ENCODE assay signal across 8 mouse cellular contexts in genomic region chr1:37250643-37251310, GRCm38 (mm10). TPM values are rescaled to one million over a fixed set of nuclear protein-coding genes. Genes with fewer than 3 reads are reported as not detected.
DNase-seq lines count a peak whose midpoint lies in the region; ATAC-seq and TF ChIP-seq lines count a peak whose summit lies in the region.

No protein-coding gene starts in this region.

- H3K4me1 ChIP-seq in intestine, embryonic 14.5 days (replicated peaks; ENCODE audit: control insufficient read depth, insufficient read depth, low read length): no peaks in the 10 kb centered on the region
- H3K4me1 ChIP-seq in intestine, embryonic 16.5 days (ENCODE audit: control insufficient read depth, insufficient read depth, low read length): no peaks in the 10 kb centered on the region
- 0 out of 2 replicates have a peak, but pooled peaks cover 5% of the 10 kb centered on the region for H3K4me1 ChIP-seq in limb, embryonic 14.5 days (ENCODE audit: control insufficient read depth, insufficient read depth, low read length)
- no peaks in the 10 kb centered on the region for H3K4me1 ChIP-seq in neural tube, embryonic 13.5 days (replicated peaks)
- H3K4me1 ChIP-seq in stomach, embryonic 15.5 days: 0 out of 2 replicates have a peak, but pooled peaks cover 3% of the 10 kb centered on the region

- DNase-seq in intestine, embryonic 14.5 days (ENCODE audit: low spot score): peak; percentile 95
- peak; percentile 83 to 88 for DNase-seq in cerebellum, adult 18-20 months
- DNase-seq in limb, embryonic 14.5 days (ENCODE audit: low spot score): peak; percentile 85

- 42% methylated on average over 5 of the region's 5 CpGs for WGBS in intestine, embryonic 14.5 days
- 44% methylated on average over 5 of the region's 5 CpGs for WGBS in intestine, embryonic 16.5 days
- 38% methylated on average over 5 of the region's 5 CpGs for WGBS in limb, embryonic 14.5 days
- 42% methylated on average over 5 of the region's 5 CpGs for WGBS in neural tube, embryonic 13.5 days
- 35% methylated on average over 5 of the region's 5 CpGs for WGBS in stomach, embryonic 15.5 days

- no peak overlapping the region for H3K4me3 ChIP-seq in intestine, embryonic 14.5 days (ENCODE audit: low read depth, low read length)
- H3K4me3 ChIP-seq in intestine, embryonic 16.5 days (ENCODE audit: low read length): no peak overlapping the region
- no peak overlapping the region for H3K4me3 ChIP-seq in limb, embryonic 14.5 days (replicated peaks; ENCODE audit: low read length)
- H3K4me3 ChIP-seq in neural tube, embryonic 13.5 days: no peak overlapping the region
- H3K4me3 ChIP-seq in stomach, embryonic 15.5 days (replicated peaks): no peak overlapping the region

- TF ChIP-seq POLR2A in limb, embryonic 14.5 days (IDR thresholded peaks at IDR 0.05; ENCODE audit: borderline replicate concordance, extremely low read depth, insufficient read depth, insufficient read length): no peak

- H3K9ac ChIP-seq in intestine, embryonic 14.5 days (ENCODE audit: low read length): no peak overlapping the region
- no peak overlapping the region for H3K9ac ChIP-seq in intestine, embryonic 16.5 days (ENCODE audit: low read depth, low read length)
- H3K9ac ChIP-seq in limb, embryonic 14.5 days (ENCODE audit: low read depth, low read length, severe bottlenecking): no peak overlapping the region
- no peak overlapping the region for H3K9ac ChIP-seq in neural tube, embryonic 13.5 days
- no peak overlapping the region for H3K9ac ChIP-seq in stomach, embryonic 15.5 days

- ATAC-seq in intestine, embryonic 14.5 days (replicated peaks; ENCODE audit: low FRiP score, low TSS enrichment, low read depth): no peak
- no peak for ATAC-seq in intestine, embryonic 16.5 days
- peak; percentile 57; the same call in 1 of the 2 replicates for ATAC-seq in frontal cortex, adult (ENCODE audit: low TSS enrichment)
- ATAC-seq in inflammation-experienced regulatory T-cells, adult 6 months: peak; percentile 38
- ATAC-seq in limb, embryonic 14.5 days (ENCODE audit: low FRiP score, low read depth): peak; percentile 57; the same call in 1 of the 2 replicates
- ATAC-seq in neural tube, embryonic 13.5 days (ENCODE audit: low read depth): peak; percentile 53
- peak; percentile 65; the same call in 1 of the 2 replicates for ATAC-seq in stomach, embryonic 15.5 days (ENCODE audit: insufficient read depth, low FRiP score, low read depth)

- H3K36me3 ChIP-seq in intestine, embryonic 14.5 days (ENCODE audit: control insufficient read depth, insufficient read depth, low read length): no peaks in the 10 kb centered on the region
- no peaks in the 10 kb centered on the region for H3K36me3 ChIP-seq in intestine, embryonic 16.5 days (ENCODE audit: control insufficient read depth, insufficient read depth, low read length)
- H3K36me3 ChIP-seq in limb, embryonic 14.5 days (ENCODE audit: control insufficient read depth, insufficient read depth, low read length): no peaks in the 10 kb centered on the region
- H3K36me3 ChIP-seq in neural tube, embryonic 13.5 days: no peaks in the 10 kb centered on the region
- no peaks in the 10 kb centered on the region for H3K36me3 ChIP-seq in stomach, embryonic 15.5 days

- H3K27ac ChIP-seq in intestine, embryonic 14.5 days (ENCODE audit: low read depth): no peak overlapping the region
- H3K27ac ChIP-seq in intestine, embryonic 16.5 days (ENCODE audit: low read length): no peak overlapping the region
- no peak overlapping the region for H3K27ac ChIP-seq in limb, embryonic 14.5 days (replicated peaks; ENCODE audit: low read depth, low read length)
- no peak overlapping the region for H3K27ac ChIP-seq in neural tube, embryonic 13.5 days (replicated peaks)
- no peak overlapping the region for H3K27ac ChIP-seq in stomach, embryonic 15.5 days

- H3K9me3 ChIP-seq in intestine, embryonic 14.5 days (ENCODE audit: control insufficient read depth, low read length): no peaks in the 10 kb centered on the region
- no peaks in the 10 kb centered on the region for H3K9me3 ChIP-seq in intestine, embryonic 16.5 days (ENCODE audit: control insufficient read depth, low read length)
- no peaks in the 10 kb centered on the region for H3K9me3 ChIP-seq in limb, embryonic 14.5 days (ENCODE audit: control insufficient read depth, low read length)
- H3K9me3 ChIP-seq in neural tube, embryonic 13.5 days: no peaks in the 10 kb centered on the region
- no peaks in the 10 kb centered on the region for H3K9me3 ChIP-seq in stomach, embryonic 15.5 days

- no peak overlapping the region for H3K4me2 ChIP-seq in intestine, embryonic 14.5 days (ENCODE audit: low read length)
- H3K4me2 ChIP-seq in intestine, embryonic 16.5 days (ENCODE audit: low read depth, low read length): no peak overlapping the region
- no peak overlapping the region for H3K4me2 ChIP-seq in limb, embryonic 14.5 days (replicated peaks; ENCODE audit: low read depth, low read length, severe bottlenecking)
- H3K4me2 ChIP-seq in neural tube, embryonic 13.5 days: no peak overlapping the region
- no peak overlapping the region for H3K4me2 ChIP-seq in stomach, embryonic 15.5 days

- no peaks in the 10 kb centered on the region for H3K27me3 ChIP-seq in intestine, embryonic 14.5 days (replicated peaks; ENCODE audit: control insufficient read depth, insufficient read depth, low read length)
- H3K27me3 ChIP-seq in intestine, embryonic 16.5 days (replicated peaks; ENCODE audit: control insufficient read depth, insufficient read depth, low read length): no peaks in the 10 kb centered on the region
- H3K27me3 ChIP-seq in limb, embryonic 14.5 days (ENCODE audit: control insufficient read depth, insufficient read depth, low read length): no peaks in the 10 kb centered on the region
- H3K27me3 ChIP-seq in neural tube, embryonic 13.5 days: no peaks in the 10 kb centered on the region
- H3K27me3 ChIP-seq in stomach, embryonic 15.5 days (replicated peaks): no peaks in the 10 kb centered on the region

RNA-seq across cellular contexts. Expression of gene Cnga3, which starts 36.5 kb away (rescaled TPM):
- 0.09 and 0.26 TPM in 2 replicates for polyA plus RNA-seq in intestine, embryonic 14.5 days (2014; fragmentation: Nextera tagmentation; extraction: Ambion mirVana)
- polyA plus RNA-seq in intestine, embryonic 16.5 days (2015; fragmentation: Nextera tagmentation; extraction: Ambion mirVana): 0.12 and 0.21 TPM in 2 replicates
- polyA plus RNA-seq in inflammation-experienced regulatory T-cells, adult 6 months (2017; shearing (Covaris generic)): not detected
- 0.11 TPM in 1 of 2 replicates, not detected in the other for polyA plus RNA-seq in limb, embryonic 14.5 days (2012; rRNA removed)
- not detected in 2 replicates for polyA plus RNA-seq in limb, embryonic 14.5 days (2014; fragmentation: Nextera tagmentation; extraction: Ambion mirVana)
- not detected in 2 replicates for polyA plus RNA-seq in neural tube, embryonic 13.5 days (2015; fragmentation: Nextera tagmentation; extraction: Ambion mirVana)
- polyA plus RNA-seq in stomach, embryonic 15.5 days (2015; fragmentation: Nextera tagmentation; extraction: Ambion mirVana): 0.74 and 0.75 TPM in 2 replicates

RNA-seq across cellular contexts. Expression of gene Inpp4a, which starts 48.9 kb away (rescaled TPM):
- 14.1 and 16.2 TPM in 2 replicates for polyA plus RNA-seq in intestine, embryonic 14.5 days (2014; fragmentation: Nextera tagmentation; extraction: Ambion mirVana)
- polyA plus RNA-seq in intestine, embryonic 16.5 days (2015; fragmentation: Nextera tagmentation; extraction: Ambion mirVana): 12.1 and 12.2 TPM in 2 replicates
- polyA plus RNA-seq in inflammation-experienced regulatory T-cells, adult 6 months (2017; shearing (Covaris generic)): 10 to 100 TPM; 42.2 to 85.5 (median 76.1) TPM
- 13.6 and 15.6 TPM in 2 replicates for polyA plus RNA-seq in limb, embryonic 14.5 days (2012; rRNA removed)
- 16.6 and 18.5 TPM in 2 replicates for polyA plus RNA-seq in limb, embryonic 14.5 days (2014; fragmentation: Nextera tagmentation; extraction: Ambion mirVana)
- polyA plus RNA-seq in neural tube, embryonic 13.5 days (2015; fragmentation: Nextera tagmentation; extraction: Ambion mirVana): 55.8 and 56.8 TPM in 2 replicates
- 18.8 and 19.1 TPM in 2 replicates for polyA plus RNA-seq in stomach, embryonic 15.5 days (2015; fragmentation: Nextera tagmentation; extraction: Ambion mirVana)

Comparison
In these comparisons a context has a peak if more than half of its experiments do, and no peak if none do; other contexts are left out.
1. ATAC-seq: peak in frontal cortex, adult (single experiment), inflammation-experienced regulatory T-cells, adult 6 months (single experiment), limb, embryonic 14.5 days (single experiment), neural tube, embryonic 13.5 days (single experiment) and stomach, embryonic 15.5 days (single experiment); none in intestine, embryonic 14.5 days (single experiment) and intestine, embryonic 16.5 days (single experiment).
2. Peak in every context shown above with its lines, with median percentiles within 50 percentile points of each other: DNase-seq.